Mouse (Mus musculus) forebrain, embryonic 11.5 days (tissue): ENCODE results near the gene Bbs4. TPM values are rescaled to one million over a fixed set of nuclear protein-coding genes. Genes with fewer than 3 reads are reported as not detected.
A peak's percentile ranks its signal among the peaks of the same experiment; 100 is the strongest.

Source experiments
- ATAC-seq: fragments of 200-750 bp; cut with Nextera tagmentation; replicated peaks from 2 replicates; pipeline ENCODE4 v1.8.0; 2017; ENCODE audit warnings: moderate TSS enrichment; ENCODE audit not compliant: low FRiP score
- DNase-seq: peaks from one replicate; pipeline ENCODE4 v3.0.0-alpha.2; 2017; ENCODE audit warnings: low spot score
- H3K27ac ChIP-seq: fragments of 300-500 bp; sonication (generic); 2 replicates; pipeline ENCODE4 v1.5.1; 2014; ENCODE audit warnings: low read depth, low read length
- H3K27me3 ChIP-seq: fragments of 300-500 bp; sonication (generic); 2 replicates; pipeline ENCODE4 v1.6.1; 2014; ENCODE audit warnings: mild to moderate bottlenecking, low read length, mixed read lengths; ENCODE audit not compliant: control insufficient read depth, insufficient read depth
- H3K36me3 ChIP-seq: fragments of 300-500 bp; sonication (generic); 2 replicates; pipeline ENCODE4 v1.6.1; 2014; ENCODE audit warnings: mild to moderate bottlenecking, low read length, moderate library complexity, mixed read lengths; ENCODE audit not compliant: control insufficient read depth, insufficient read depth
- H3K4me1 ChIP-seq: fragments of 300-500 bp; sonication (generic); replicated peaks from 2 replicates; pipeline ENCODE4 v1.6.1; 2014; ENCODE audit warnings: low read length, mixed read lengths; ENCODE audit not compliant: control insufficient read depth, insufficient read depth
- H3K4me2 ChIP-seq: fragments of 300-500 bp; sonication (generic); 2 replicates; pipeline ENCODE4 v1.6.1; 2014; ENCODE audit warnings: low read depth, mild to moderate bottlenecking, low read length, moderate library complexity, mixed read lengths; ENCODE audit not compliant: severe bottlenecking
- H3K4me3 ChIP-seq: fragments of 300-500 bp; sonication (generic); 2 replicates; pipeline ENCODE4 v1.5.1; 2014; ENCODE audit warnings: low read depth, low read length
- H3K9ac ChIP-seq: fragments of 300-500 bp; sonication (generic); 2 replicates; pipeline ENCODE4 v1.6.1; 2014; ENCODE audit warnings: low read length
- H3K9me3 ChIP-seq: fragments of 300-500 bp; sonication (generic); 2 replicates; pipeline ENCODE4 v1.6.1; 2016; ENCODE audit warnings: low read length, mixed read lengths; ENCODE audit not compliant: control insufficient read depth
- WGBS: fragments of 180-500 bp; shearing (Covaris S2); extraction: QIAGEN DNeasy Blood & Tissue Kit; methylation state at CpG from one replicate; pipeline ENCODE4 v1.1.7; 2014; 5-methylcytosine and 5-hydroxymethylcytosine counted together
- polyA plus RNA-seq: library from polyadenylated mRNA; unstranded; fragments of >200 nt; fragmentation: Nextera tagmentation; extraction: Ambion mirVana; gene quantifications from 2 replicates; pipeline ENCODE4 v1.2.1, GENCODE M21; 2014

Bbs4 gene
- polyA plus RNA-seq, 1 experiment from 2014 or later: 22.3 TPM

GRCm38 (mm10) chr9:59352586-59353252, 589 bp downstream of the Bbs4 start:
- H3K27me3 ChIP-seq: no peaks in the 10 kb centered on the region
- H3K4me3 ChIP-seq: peak overlapping the region; percentile 73
- H3K9me3 ChIP-seq: no peaks in the 10 kb centered on the region
- ATAC-seq: no peak
- H3K4me2 ChIP-seq: peak overlapping the region; percentile 71
- no peak for DNase-seq
- peak overlapping the region; percentile 78 for H3K27ac ChIP-seq
- peak overlapping the region; percentile 83 for H3K9ac ChIP-seq
- no peaks in the 10 kb centered on the region for H3K36me3 ChIP-seq
- 13% methylated on average over 15 of the region's 15 CpGs for WGBS
- no peaks in the 10 kb centered on the region for H3K4me1 ChIP-seq

GRCm38 (mm10) chr9:59346176-59346575, 7.1 kb downstream of the Bbs4 start:
- DNase-seq (no peak), ATAC-seq (no peak)
- Histone ChIP-seq H3K4me3 (no peak overlapping the region), H3K36me3 (no peaks in the 10 kb centered on the region; the same call in 1 of the 2 replicates), H3K9me3 (no peaks in the 10 kb centered on the region; the same call in 1 of the 2 replicates), H3K4me1 (no peaks in the 10 kb centered on the region), H3K4me2 (no peak overlapping the region), H3K27ac (no peak overlapping the region), H3K27me3 (no peaks in the 10 kb centered on the region), H3K9ac (no peak overlapping the region)
- 86% methylated on average over 2 of the region's 2 CpGs for WGBS

- H3K27me3 ChIP-seq: no peaks in the 10 kb centered on the region
- no peak overlapping the region for H3K9ac ChIP-seq
- H3K9me3 ChIP-seq: no peaks in the 10 kb centered on the region; the same call in 1 of the 2 replicates
- no peaks in the 10 kb centered on the region; the same call in 1 of the 2 replicates for H3K36me3 ChIP-seq
- DNase-seq (no peak), ATAC-seq (no peak)
- H3K27ac ChIP-seq: no peak overlapping the region
- 88% methylated on average over 8 of the region's 9 CpGs for WGBS
- no peaks in the 10 kb centered on the region for H3K4me1 ChIP-seq
- H3K4me3 ChIP-seq: no peak overlapping the region
- no peak overlapping the region for H3K4me2 ChIP-seq
These were observed 13.3 kb downstream of the Bbs4 start for GRCm38 (mm10) chr9:59340002-59340401.

- no peaks in the 10 kb centered on the region; the same call in 1 of the 2 replicates for H3K36me3 ChIP-seq
- no peak overlapping the region for H3K4me2 ChIP-seq
- no peaks in the 10 kb centered on the region for H3K4me1 ChIP-seq
- no peaks in the 10 kb centered on the region for H3K27me3 ChIP-seq
- H3K9ac ChIP-seq: no peak overlapping the region
- 95% methylated on average over 5 of the region's 5 CpGs for WGBS
- no peaks in the 10 kb centered on the region; the same call in 1 of the 2 replicates for H3K9me3 ChIP-seq
- ATAC-seq: no peak
- H3K4me3 ChIP-seq: no peak overlapping the region
- no peak overlapping the region for H3K27ac ChIP-seq
- DNase-seq: no peak
These were observed 14.2 kb downstream of the Bbs4 start for GRCm38 (mm10) chr9:59339107-59339506.

- no peak overlapping the region for H3K9ac ChIP-seq
- no peaks in the 10 kb centered on the region for H3K4me1 ChIP-seq
- no peak overlapping the region for H3K4me3 ChIP-seq
- no peaks in the 10 kb centered on the region; the same call in 1 of the 2 replicates for H3K36me3 ChIP-seq
- no peaks in the 10 kb centered on the region; the same call in 1 of the 2 replicates for H3K9me3 ChIP-seq
- H3K4me2 ChIP-seq: no peak overlapping the region
- no peak for ATAC-seq
- DNase-seq: no peak
- WGBS: 89% methylated on average over 5 of the region's 5 CpGs
- no peaks in the 10 kb centered on the region for H3K27me3 ChIP-seq
- no peak overlapping the region for H3K27ac ChIP-seq
These were observed 14.9 kb downstream of the Bbs4 start for GRCm38 (mm10) chr9:59338411-59338810.

GRCm38 (mm10) chr9:59337889-59338288, 15.4 kb downstream of the Bbs4 start:
- DNase-seq (no peak), ATAC-seq (no peak)
- Histone ChIP-seq H3K27ac (no peak overlapping the region), H3K27me3 (no peaks in the 10 kb centered on the region), H3K4me1 (no peaks in the 10 kb centered on the region), H3K4me2 (no peak overlapping the region), H3K4me3 (no peak overlapping the region), H3K9ac (no peak overlapping the region), H3K36me3 (no peaks in the 10 kb centered on the region; the same call in 1 of the 2 replicates), H3K9me3 (no peaks in the 10 kb centered on the region; the same call in 1 of the 2 replicates)
- WGBS: 93% methylated on average over 5 of the region's 5 CpGs

- no peaks in the 10 kb centered on the region; the same call in 1 of the 2 replicates for H3K9me3 ChIP-seq
- H3K36me3 ChIP-seq: no peaks in the 10 kb centered on the region; the same call in 1 of the 2 replicates
- no peak overlapping the region for H3K27ac ChIP-seq
- no peaks in the 10 kb centered on the region for H3K27me3 ChIP-seq
- ATAC-seq (no peak), DNase-seq (no peak)
- WGBS: 88% methylated on average over 3 of the region's 3 CpGs
- H3K4me1 ChIP-seq: no peaks in the 10 kb centered on the region
- no peak overlapping the region for H3K9ac ChIP-seq
- no peak overlapping the region for H3K4me3 ChIP-seq
- no peak overlapping the region for H3K4me2 ChIP-seq
These were observed 16.8 kb downstream of the Bbs4 start for GRCm38 (mm10) chr9:59336539-59336938.

GRCm38 (mm10) chr9:59330055-59330454, 23.3 kb downstream of the Bbs4 start:
- WGBS: 92% methylated on average over 5 of the region's 5 CpGs
- no peaks in the 10 kb centered on the region for H3K4me1 ChIP-seq
- H3K27me3 ChIP-seq: no peaks in the 10 kb centered on the region
- no peak overlapping the region for H3K4me2 ChIP-seq
- no peak overlapping the region for H3K4me3 ChIP-seq
- H3K9me3 ChIP-seq: no peaks in the 10 kb centered on the region
- DNase-seq (no peak), ATAC-seq (no peak)
- no peak overlapping the region for H3K9ac ChIP-seq
- no peaks in the 10 kb centered on the region; the same call in 1 of the 2 replicates for H3K36me3 ChIP-seq
- no peak overlapping the region for H3K27ac ChIP-seq

GRCm38 (mm10) chr9:59324351-59324750, 29.0 kb downstream of the Bbs4 start:
- Histone ChIP-seq H3K27ac (no peak overlapping the region), H3K4me2 (no peak overlapping the region), H3K27me3 (no peaks in the 10 kb centered on the region), H3K36me3 (peaks cover 4% of the 10 kb centered on the region; the same call in 1 of the 2 replicates), H3K4me1 (no peaks in the 10 kb centered on the region), H3K9ac (no peak overlapping the region), H3K9me3 (no peaks in the 10 kb centered on the region), H3K4me3 (no peak overlapping the region)
- DNase-seq (no peak), ATAC-seq (no peak)
